Mouse (Mus musculus) forebrain, postnatal 0 days (tissue): Measurements from ENCODE around the gene Wipf2. TPM values are rescaled to one million over a fixed set of nuclear protein-coding genes. Genes with fewer than 3 reads are reported as not detected.

Experiments used
- ATAC-seq: fragments of 200-750 bp; cut with Nextera tagmentation; 2 replicates; pipeline ENCODE4 v1.8.0; 2017; ENCODE audit warnings: mild to moderate bottlenecking, moderate library complexity
- DNase-seq: peaks from one replicate; pipeline ENCODE4 v3.0.0-alpha.2; 2015
- H3K27ac ChIP-seq: fragments of 300-500 bp; sonication (generic); 2 replicates; pipeline ENCODE4 v1.5.1; 2014; ENCODE audit warnings: low read depth, mild to moderate bottlenecking, antibody characterized with exemption, low read length, moderate library complexity, mixed read lengths
- H3K27me3 ChIP-seq: fragments of 300-500 bp; sonication (generic); 2 replicates; pipeline ENCODE4 v1.6.1; 2014; ENCODE audit warnings: mild to moderate bottlenecking, low read length, mixed read lengths; ENCODE audit not compliant: insufficient read depth
- H3K36me3 ChIP-seq: fragments of 300-500 bp; sonication (generic); 2 replicates; pipeline ENCODE4 v1.6.1; 2014; ENCODE audit warnings: mild to moderate bottlenecking, moderate library complexity; ENCODE audit not compliant: insufficient read depth
- H3K4me1 ChIP-seq: fragments of 300-500 bp; sonication (generic); 2 replicates; pipeline ENCODE4 v1.6.1; 2014; ENCODE audit warnings: antibody characterized with exemption; ENCODE audit not compliant: insufficient read depth
- H3K4me2 ChIP-seq: fragments of 300-500 bp; sonication (generic); 2 replicates; pipeline ENCODE4 v1.6.1; 2014; ENCODE audit warnings: low read depth, mild to moderate bottlenecking, moderate library complexity
- H3K4me3 ChIP-seq: fragments of 300-500 bp; sonication (generic); 2 replicates; pipeline ENCODE4 v1.5.1; 2014; ENCODE audit warnings: low read depth, low read length, mixed read lengths
- H3K9ac ChIP-seq: fragments of 300-500 bp; sonication (generic); 2 replicates; pipeline ENCODE4 v1.6.1; 2014; ENCODE audit warnings: mild to moderate bottlenecking
- H3K9me3 ChIP-seq: fragments of 300-500 bp; sonication (generic); 2 replicates; pipeline ENCODE4 v1.6.1; 2016; ENCODE audit warnings: low read length
- CTCF ChIP-seq: sonication (generic); IDR thresholded peaks from 2 replicates; pipeline ENCODE4 v1.5.1; 2016; ENCODE audit warnings: antibody characterized with exemption, control low read depth, low read depth
- WGBS: fragments of 180-500 bp; shearing (Covaris S2); extraction: QIAGEN DNeasy Blood & Tissue Kit; methylation state at CpG from one replicate; pipeline ENCODE4 v1.1.7; 2014; 5-methylcytosine and 5-hydroxymethylcytosine counted together
- polyA plus RNA-seq: library from polyadenylated mRNA; unstranded; fragments of >200 nt; fragmentation: Nextera tagmentation; extraction: Ambion mirVana; gene quantifications from 2 replicates; pipeline ENCODE4 v1.2.1, GENCODE M21; 2015
- total RNA-seq: library from RNA; depleted of rRNA; stranded (reverse); fragments of >200 nt; gene quantifications from 2 replicates; pipeline ENCODE4 v1.2.3, GENCODE M21; 2014

The Wipf2 gene
- total and polyA plus RNA-seq, 2 experiments from 2014 or later = 3.0 to 8.2 TPM

GRCm38 (mm10) chr11:98835296-98835695 lies 28.1 kb upstream of the Wipf2 start:
- 18% methylated on average over 5 of the region's 5 CpGs for WGBS

DNA sequence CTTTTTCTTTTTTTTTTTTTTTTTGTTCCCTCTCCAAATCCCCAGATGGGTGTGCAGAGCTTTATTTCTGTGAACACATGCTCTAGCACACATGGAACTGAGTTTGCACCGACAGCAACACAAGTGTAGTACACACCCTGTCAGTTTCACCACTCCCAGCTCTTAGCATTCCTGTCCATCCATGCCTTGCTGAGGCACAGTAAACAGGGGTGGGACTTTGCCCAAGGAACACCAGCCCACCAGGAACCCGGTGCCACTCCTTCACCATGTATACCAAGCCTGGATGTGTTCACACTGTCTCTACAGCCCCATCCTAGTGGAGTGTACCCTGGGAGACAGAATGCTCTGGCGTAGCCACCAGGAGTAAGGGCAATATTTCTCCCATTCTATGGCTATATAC lies 27.7 kb upstream of the Wipf2 start:
- H3K4me1 ChIP-seq = peaks cover 26% of the 10 kb centered on the region
- H3K27me3 ChIP-seq = no peaks in the 10 kb centered on the region
- 46% methylated on average over 3 of the region's 3 CpGs for WGBS
- no peak overlapping the region for H3K9ac ChIP-seq
- H3K9me3 ChIP-seq = no peaks in the 10 kb centered on the region
- no peak overlapping the region for H3K4me3 ChIP-seq
- ATAC-seq (peak; percentile 34), DNase-seq (peak; percentile 59)
- TF ChIP-seq CTCF = no peak
- H3K27ac ChIP-seq = peak overlapping the region; percentile 77
- H3K36me3 ChIP-seq = peaks cover 26% of the 10 kb centered on the region
- H3K4me2 ChIP-seq = peak overlapping the region; percentile 93; the same call in 1 of the 2 replicates

More at GRCm38 (mm10) chr11:98835296-98835695, 28.1 kb upstream of the Wipf2 start:
- ATAC-seq = peak; percentile 47; the same call in 1 of the 2 replicates
- TF ChIP-seq CTCF = no peak
- Histone ChIP-seq H3K27ac (peak overlapping the region; percentile 69), H3K9me3 (no peaks in the 10 kb centered on the region), H3K9ac (no peak overlapping the region), H3K4me3 (no peak overlapping the region), H3K4me1 (peaks cover 26% of the 10 kb centered on the region), H3K27me3 (no peaks in the 10 kb centered on the region), H3K36me3 (peaks cover 30% of the 10 kb centered on the region), H3K4me2 (no peak overlapping the region)
- peak; percentile 69 for DNase-seq

DNA sequence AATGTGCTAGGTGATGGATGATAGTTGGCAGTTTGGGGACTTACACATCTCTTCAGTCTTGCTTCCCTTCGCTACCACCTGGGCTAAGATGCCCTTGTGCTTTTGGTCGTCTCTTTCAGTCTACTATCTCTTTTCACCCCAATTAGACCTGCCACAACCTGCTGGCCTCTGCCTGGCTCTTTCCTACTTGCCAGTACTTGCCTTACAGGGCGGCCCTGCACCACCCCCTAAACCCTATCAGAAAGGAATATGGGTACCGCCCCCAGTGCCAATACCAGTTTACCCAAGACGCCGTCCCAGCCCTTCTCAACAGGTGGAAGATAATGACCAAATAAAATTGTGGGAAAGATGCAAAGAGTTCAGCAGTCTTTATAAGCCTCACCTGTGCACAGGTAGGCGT lies 27.3 kb upstream of the Wipf2 start:
- Histone ChIP-seq H3K4me1 (peaks cover 26% of the 10 kb centered on the region), H3K4me2 (peak overlapping the region; percentile 93), H3K27ac (peak overlapping the region; percentile 77), H3K27me3 (no peaks in the 10 kb centered on the region), H3K9ac (no peak overlapping the region), H3K9me3 (no peaks in the 10 kb centered on the region), H3K36me3 (peaks cover 26% of the 10 kb centered on the region), H3K4me3 (peak overlapping the region; percentile 76)
- WGBS = 28% methylated on average over 7 of the region's 7 CpGs
- DNase-seq (no peak), ATAC-seq (no peak)
- TF ChIP-seq CTCF = no peak

DNA sequence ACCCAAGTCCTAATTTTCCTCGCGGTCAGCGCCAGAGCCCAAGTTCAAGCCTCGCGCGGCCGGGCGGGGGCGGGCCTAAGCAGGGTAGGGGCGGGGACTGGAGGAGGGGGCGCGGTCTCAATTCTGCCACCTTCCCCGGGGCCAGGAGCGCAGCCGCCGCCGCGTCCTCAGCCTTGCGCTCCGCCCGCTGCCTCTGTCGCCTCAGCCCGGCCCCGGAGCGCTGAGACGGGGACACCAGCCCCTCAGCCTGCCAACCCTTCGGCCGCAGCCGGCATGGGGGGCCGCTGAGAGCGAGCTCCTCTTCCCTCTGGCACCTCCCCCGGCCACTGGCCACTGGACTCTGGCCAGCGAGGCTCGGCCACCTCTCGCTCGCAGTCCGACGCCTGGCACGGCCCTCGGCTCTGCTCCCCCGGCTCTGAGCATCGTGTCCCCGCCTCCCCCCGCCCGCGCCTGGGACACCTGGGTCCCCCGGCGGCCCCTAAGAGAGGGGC lies 26.7 kb upstream of the Wipf2 start, which contains the start of gene Rapgefl1:
Rapgefl1 (plus strand) TSS at position 135 of the 491 bp plus-strand sequence.
- Histone ChIP-seq H3K4me3 (peak within 1 kb of the TSS; percentile 76), H3K4me2 (peak within 1 kb of the TSS; percentile 93), H3K9ac (peak within 1 kb of the TSS; percentile 86), H3K27me3 (no peaks in the 10 kb centered on the region), H3K9me3 (no peaks in the 10 kb centered on the region), H3K27ac (peak within 1 kb of the TSS; percentile 77), H3K36me3 (peaks cover 20% of the 10 kb centered on the region), H3K4me1 (peaks cover 26% of the 10 kb centered on the region)
- WGBS = 0% methylated on average over 40 of the region's 48 CpGs
- no peak for TF ChIP-seq CTCF
- DNase-seq (peak; percentile 76), ATAC-seq (peak; percentile 90)

- Histone ChIP-seq H3K9ac (peak overlapping the region; percentile 86), H3K36me3 (peaks cover 14% of the 10 kb centered on the region), H3K4me3 (peak overlapping the region; percentile 76), H3K4me2 (peak overlapping the region; percentile 93), H3K9me3 (no peaks in the 10 kb centered on the region), H3K4me1 (peaks cover 26% of the 10 kb centered on the region), H3K27ac (peak overlapping the region; percentile 77; the same call in 1 of the 2 replicates), H3K27me3 (no peaks in the 10 kb centered on the region)
- DNase-seq (peak; percentile 17), ATAC-seq (peak; percentile 28)
- TF ChIP-seq CTCF = peak; percentile 32; the same call in 1 of the 2 replicates
- 1% methylated on average over 27 of the region's 29 CpGs for WGBS
Observed at GRCm38 (mm10) chr11:98837231-98837704, 26.2 kb upstream of the Wipf2 start.

DNA sequence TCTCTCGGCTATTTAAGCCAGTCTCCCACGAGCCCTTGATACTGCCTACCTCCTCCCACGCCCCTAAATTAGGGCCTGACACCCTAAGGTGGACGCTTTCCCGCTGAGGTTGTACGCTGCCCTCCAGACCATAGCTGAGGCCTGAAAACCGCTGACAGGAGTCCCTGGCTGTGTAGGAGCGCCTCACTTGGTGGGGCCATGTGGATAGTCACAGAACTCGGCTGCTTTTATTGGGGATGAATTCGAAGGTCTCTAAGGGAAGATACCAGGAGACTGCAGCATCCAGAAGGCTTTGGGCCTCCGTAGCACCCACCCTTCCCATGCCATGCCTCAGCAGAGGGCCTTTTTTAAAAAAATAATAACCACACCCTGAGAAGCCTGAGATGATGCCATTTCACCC lies 25.5 kb upstream of the Wipf2 start:
- 45% methylated on average over 11 of the region's 11 CpGs for whole genome bisulfite sequencing
- Histone ChIP-seq H3K36me3 (peaks cover 8% of the 10 kb centered on the region), H3K4me3 (peak overlapping the region; percentile 76), H3K27ac (no peak overlapping the region), H3K27me3 (no peaks in the 10 kb centered on the region), H3K4me1 (peaks cover 26% of the 10 kb centered on the region), H3K9ac (peak overlapping the region; percentile 86), H3K9me3 (no peaks in the 10 kb centered on the region), H3K4me2 (peak overlapping the region; percentile 93)
- no peak for DNase-seq
- TF ChIP-seq CTCF = no peak
- ATAC-seq = no peak

DNA sequence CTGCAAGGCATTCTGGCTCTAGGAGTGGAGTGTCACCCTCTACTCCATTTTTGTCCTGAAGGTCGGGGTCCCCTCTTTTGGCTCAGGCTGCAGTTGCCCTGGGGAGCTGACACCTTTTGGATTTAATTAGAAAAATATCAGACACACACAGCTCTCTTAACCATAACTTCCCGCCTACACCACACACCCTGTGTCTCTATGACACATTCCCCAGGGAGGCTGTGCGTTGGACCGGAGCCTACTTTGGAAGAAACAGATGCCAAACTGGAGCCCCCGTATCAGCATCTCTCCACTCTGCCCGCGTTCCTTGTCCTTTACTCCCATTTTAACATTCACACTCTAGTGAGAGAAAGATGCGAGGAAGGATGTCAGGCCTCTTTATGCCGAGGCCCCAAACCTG lies 24.9 kb upstream of the Wipf2 start:
- WGBS = 60% methylated on average over 9 of the region's 9 CpGs
- peak overlapping the region; percentile 76; the same call in 1 of the 2 replicates for H3K4me3 ChIP-seq
- peak overlapping the region; percentile 93 for H3K4me2 ChIP-seq
- DNase-seq (no peak), ATAC-seq (no peak)
- no peak for TF ChIP-seq CTCF
- peaks cover 26% of the 10 kb centered on the region for H3K4me1 ChIP-seq
- no peaks in the 10 kb centered on the region for H3K27me3 ChIP-seq
- no peaks in the 10 kb centered on the region for H3K9me3 ChIP-seq
- H3K27ac ChIP-seq = no peak overlapping the region
- H3K9ac ChIP-seq = peak overlapping the region; percentile 86; the same call in 1 of the 2 replicates
- peaks cover 2% of the 10 kb centered on the region for H3K36me3 ChIP-seq
